In genomic region chr19:37265333-37266103, GRCm38 (mm10) we compare ENCODE assay signal across 9 mouse cellular contexts. TPM values are rescaled to one million over a fixed set of nuclear protein-coding genes. Genes with fewer than 3 reads are reported as not detected.
DNase-seq lines count a peak whose midpoint lies in the region; ATAC-seq and TF ChIP-seq lines count a peak whose summit lies in the region.
"Had no signal": no experiment of that assay in that cellular context is flagged by ENCODE, and none has a peak within 500 bp of the region (broad histone marks: within the 10 kb centered on the region; RNA-seq: fewer than 3 reads in every experiment).

No protein-coding gene starts in this region.

- TF ChIP-seq POLR2A in bone marrow, adult 2 months (IDR thresholded peaks at IDR 0.05; ENCODE audit: borderline replicate concordance, control insufficient read depth, low read depth, low read length), result no peak

- no peak for TF ChIP-seq EP300 in liver, embryonic 14.5 days (IDR thresholded peaks at IDR 0.05; ENCODE audit: low read depth)
- no peak for TF ChIP-seq EP300 in stomach, postnatal 0 days (optimal IDR thresholded peaks at IDR 0.05)

- WGBS in bone marrow, adult 2 months, result 27% methylated on average over 10 of the region's 10 CpGs
- WGBS in heart, embryonic 15.5 days, result 33% methylated on average over 10 of the region's 10 CpGs
- 26% methylated on average over 10 of the region's 10 CpGs for WGBS in liver, embryonic 14.5 days (ENCODE audit: insufficient replicate concordance)
- WGBS in neural tube, embryonic 12.5 days, result 38% methylated on average over 10 of the region's 10 CpGs
- 29% methylated on average over 10 of the region's 10 CpGs for WGBS in stomach, postnatal 0 days

- no peaks in the 10 kb centered on the region for H3K9me3 ChIP-seq in heart, embryonic 15.5 days (replicated peaks)
- no peaks in the 10 kb centered on the region for H3K9me3 ChIP-seq in liver, embryonic 14.5 days (ENCODE audit: control insufficient read depth, low read length)
- no peaks in the 10 kb centered on the region for H3K9me3 ChIP-seq in neural tube, embryonic 12.5 days
- H3K9me3 ChIP-seq in stomach, postnatal 0 days (ENCODE audit: control insufficient read depth, low read length), result no peaks in the 10 kb centered on the region
- H3K9me3 ChIP-seq: embryonic facial prominence, embryonic 12.5 days had no signal

- H3K36me3 ChIP-seq in C2C12 (ENCODE audit: control insufficient read depth, insufficient read depth), result peaks cover 18% of the 10 kb centered on the region
- H3K36me3 ChIP-seq in heart, embryonic 15.5 days, result peaks cover 15% of the 10 kb centered on the region
- no peaks in the 10 kb centered on the region; the same call in 1 of the 2 replicates for H3K36me3 ChIP-seq in liver, embryonic 14.5 days (replicated peaks; ENCODE audit: control insufficient read depth, insufficient read depth, low read depth)
- peaks cover 9% of the 10 kb centered on the region; the same call in 1 of the 2 replicates for H3K36me3 ChIP-seq in neural tube, embryonic 12.5 days
- H3K36me3 ChIP-seq in stomach, postnatal 0 days (ENCODE audit: control insufficient read depth, insufficient read depth, low read length), result no peaks in the 10 kb centered on the region

- no peak overlapping the region for H3K4me2 ChIP-seq in heart, embryonic 15.5 days
- no peak overlapping the region for H3K4me2 ChIP-seq in liver, embryonic 14.5 days (ENCODE audit: low read depth)
- H3K4me2 ChIP-seq in neural tube, embryonic 12.5 days (replicated peaks), result no peak overlapping the region
- no peak overlapping the region for H3K4me2 ChIP-seq in stomach, postnatal 0 days (replicated peaks; ENCODE audit: low read depth)
- H3K4me2 ChIP-seq: embryonic facial prominence, embryonic 12.5 days had no signal

- no peak overlapping the region for H3K4me3 ChIP-seq in C2C12 (ENCODE audit: insufficient read depth, poor library complexity, severe bottlenecking)
- H3K4me3 ChIP-seq in bone marrow, adult 2 months (replicated peaks; ENCODE audit: control insufficient read depth, low read depth, low read length), result no peak overlapping the region
- H3K4me3 ChIP-seq in heart, embryonic 15.5 days, result no peak overlapping the region
- no peak overlapping the region for H3K4me3 ChIP-seq in liver, embryonic 14.5 days (ENCODE audit: insufficient read depth in 1 of 2, low read depth in 2 of 2, low read length in 2 of 2)
- H3K4me3 ChIP-seq in neural tube, embryonic 12.5 days, result no peak overlapping the region
- H3K4me3 ChIP-seq in stomach, postnatal 0 days (ENCODE audit: low read depth, low read length), result no peak overlapping the region
- H3K4me3 ChIP-seq: embryonic facial prominence, embryonic 12.5 days had no signal

- no peak overlapping the region for H3K27ac ChIP-seq in bone marrow, adult 2 months (ENCODE audit: control insufficient read depth, insufficient read depth, low read depth, low read length, poor library complexity)
- no peak overlapping the region for H3K27ac ChIP-seq in heart, embryonic 15.5 days
- H3K27ac ChIP-seq in liver, embryonic 14.5 days, result no peak overlapping the region
- H3K27ac ChIP-seq in neural tube, embryonic 12.5 days, result no peak overlapping the region
- no peak overlapping the region for H3K27ac ChIP-seq in stomach, postnatal 0 days (replicated peaks)
- H3K27ac ChIP-seq: embryonic facial prominence, embryonic 12.5 days had no signal

- H3K4me1 ChIP-seq in bone marrow, adult 2 months (ENCODE audit: control insufficient read depth, insufficient read depth, low read length), result no peaks in the 10 kb centered on the region
- peaks cover 16% of the 10 kb centered on the region for H3K4me1 ChIP-seq in heart, embryonic 15.5 days (replicated peaks)
- H3K4me1 ChIP-seq in liver, embryonic 14.5 days (replicated peaks; ENCODE audit: control insufficient read depth in 2 of 2, insufficient read depth in 2 of 2, low read length in 1 of 2), result peaks cover 5 to 7% of the 10 kb centered on the region in 2 experiments
- H3K4me1 ChIP-seq in neural tube, embryonic 12.5 days, result peaks cover 11% of the 10 kb centered on the region; the same call in 1 of the 2 replicates
- no peaks in the 10 kb centered on the region for H3K4me1 ChIP-seq in stomach, postnatal 0 days (replicated peaks; ENCODE audit: control insufficient read depth, insufficient read depth)
- H3K4me1 ChIP-seq: embryonic facial prominence, embryonic 12.5 days had no signal

- no peak overlapping the region for H3ac ChIP-seq in C2C12 (ENCODE audit: control insufficient read depth, insufficient read length, low read depth)

- DNase-seq in kidney, postnatal 25 days, result peak; percentile 88 to 93
- peak; percentile 60 to 78 (median 60) for DNase-seq in liver, embryonic 14.5 days (ENCODE audit: low read depth in 3 of 3, low spot score in 3 of 3)
- peak; percentile 88 for DNase-seq in stomach, postnatal 0 days (ENCODE audit: low spot score)

- no peaks in the 10 kb centered on the region for H3K79me3 ChIP-seq in C2C12 (ENCODE audit: low read depth)

- no peaks in the 10 kb centered on the region for H3K79me2 ChIP-seq in C2C12 (ENCODE audit: control insufficient read depth, insufficient read depth)

- peak; percentile 84 for TF ChIP-seq CTCF in C2C12 (IDR thresholded peaks at IDR 0.05; ENCODE audit: control insufficient read depth, insufficient read depth, insufficient read length)
- peak; percentile 94 for TF ChIP-seq CTCF in bone marrow, adult 2 months (IDR thresholded peaks at IDR 0.05; ENCODE audit: control insufficient read depth, insufficient read depth, low read length)
- peak; percentile 99 for TF ChIP-seq CTCF in liver, embryonic 14.5 days (IDR thresholded peaks at IDR 0.05; ENCODE audit: low read depth)
- peak; percentile 99 for TF ChIP-seq CTCF in stomach, postnatal 0 days (IDR thresholded peaks at IDR 0.05; ENCODE audit: low read depth)

- no peak overlapping the region for H3K9ac ChIP-seq in heart, embryonic 15.5 days
- no peak overlapping the region for H3K9ac ChIP-seq in liver, embryonic 14.5 days (replicated peaks)
- H3K9ac ChIP-seq in neural tube, embryonic 12.5 days, result no peak overlapping the region
- no peak overlapping the region for H3K9ac ChIP-seq in stomach, postnatal 0 days (ENCODE audit: low read length)
- H3K9ac ChIP-seq: embryonic facial prominence, embryonic 12.5 days had no signal

- no peaks in the 10 kb centered on the region for H3K27me3 ChIP-seq in C2C12 (ENCODE audit: control insufficient read depth, insufficient read depth, insufficient read length)
- no peaks in the 10 kb centered on the region for H3K27me3 ChIP-seq in heart, embryonic 15.5 days
- H3K27me3 ChIP-seq in liver, embryonic 14.5 days (ENCODE audit: control insufficient read depth, insufficient read depth, low read length), result no peaks in the 10 kb centered on the region
- H3K27me3 ChIP-seq in neural tube, embryonic 12.5 days (replicated peaks), result no peaks in the 10 kb centered on the region
- no peaks in the 10 kb centered on the region for H3K27me3 ChIP-seq in stomach, postnatal 0 days (ENCODE audit: control insufficient read depth, insufficient read depth, low read length)
- H3K27me3 ChIP-seq: embryonic facial prominence, embryonic 12.5 days had no signal

- ATAC-seq in erythroblast, adult 5-6 weeks (replicated peaks; ENCODE audit: low FRiP score, poor library complexity, severe bottlenecking), result peak; percentile 96
- ATAC-seq in heart, embryonic 15.5 days (replicated peaks; ENCODE audit: insufficient number of reproducible peaks, insufficient read depth, low FRiP score, low read depth), result 0 out of 2 replicates have a peak, but pooled peaks have one; percentile 31
- peak; percentile 75 for ATAC-seq in liver, embryonic 14.5 days (ENCODE audit: insufficient read depth)
- peak; percentile 84 for ATAC-seq in neural tube, embryonic 12.5 days (ENCODE audit: low FRiP score, low read depth)
- peak; percentile 73 for ATAC-seq in stomach, postnatal 0 days (ENCODE audit: low FRiP score, low TSS enrichment)

TF ChIP-seq in C2C12, 6 proteins besides CTCF, POLR2A, EP300 and RAD21:
- no peak for TF ChIP-seq MAX (IDR thresholded peaks at IDR 0.05)
- no peak for TF ChIP-seq MYOD1 (IDR thresholded peaks at IDR 0.05; ENCODE audit: control insufficient read depth, insufficient read length, low read depth)
- no peak for TF ChIP-seq CEBPB (IDR thresholded peaks at IDR 0.05; ENCODE audit: low read depth)
- TF ChIP-seq MYOG (IDR thresholded peaks at IDR 0.05; ENCODE audit: control insufficient read depth, extremely low read depth, insufficient read length), result no peak
- no peak for TF ChIP-seq FOSL1 (IDR thresholded peaks at IDR 0.05; ENCODE audit: insufficient read depth, low read length, poor library complexity, severe bottlenecking)
- TF ChIP-seq USF1 (IDR thresholded peaks at IDR 0.05; ENCODE audit: low read depth), result no peak

RNA-seq across cellular contexts. Expression of gene Cpeb3, which starts 57.1 kb away (rescaled TPM):
- polyA plus RNA-seq in C2C12 (2012; fragmentation: generic; extraction: Trizol), result 0.57 TPM
- 6.1 and 9.1 TPM in 2 replicates for polyA plus RNA-seq in bone marrow, adult 2 months (2011; ENCODE audit: insufficient read depth, insufficient read length, low replicate concordance, missing spikeins)
- 76.5 and 113 TPM in 2 replicates for total RNA-seq in erythroblast, adult 5-6 weeks (2015; ENCODE audit: low replicate concordance)
- total RNA-seq in erythroblast, adult 5-6 weeks (2017; ENCODE audit: low replicate concordance), result 90.5 and 97.3 TPM in 2 replicates
- 7.6 and 9.9 TPM in 2 replicates for polyA plus RNA-seq in heart, embryonic 15.5 days (2015; fragmentation: Nextera tagmentation; extraction: Ambion mirVana)
- polyA plus RNA-seq in liver, embryonic 14.5 days (2012; rRNA removed), result 1.8 and 2.4 TPM in 2 replicates
- polyA plus RNA-seq in liver, embryonic 14.5 days (2014; fragmentation: Nextera tagmentation; extraction: Ambion mirVana), result 1.8 and 1.9 TPM in 2 replicates
- polyA plus RNA-seq in neural tube, embryonic 12.5 days (2016; fragmentation: Nextera tagmentation; extraction: Ambion mirVana), result 7.7 and 8.5 TPM in 2 replicates
- polyA plus RNA-seq in stomach, postnatal 0 days (2015; fragmentation: Nextera tagmentation; extraction: Ambion mirVana), result 1.2 and 1.3 TPM in 2 replicates

RNA-seq across cellular contexts. Expression of gene March5, which starts 58.2 kb away (rescaled TPM):
- 55.7 TPM for polyA plus RNA-seq in C2C12 (2012; fragmentation: generic; extraction: Trizol)
- 103 and 126 TPM in 2 replicates for polyA plus RNA-seq in bone marrow, adult 2 months (2011; ENCODE audit: insufficient read depth, insufficient read length, low replicate concordance, missing spikeins)
- 393 and 429 TPM in 2 replicates for total RNA-seq in erythroblast, adult 5-6 weeks (2015; ENCODE audit: low replicate concordance)
- total RNA-seq in erythroblast, adult 5-6 weeks (2017; ENCODE audit: low replicate concordance), result 510 and 553 TPM in 2 replicates
- polyA plus RNA-seq in heart, embryonic 15.5 days (2015; fragmentation: Nextera tagmentation; extraction: Ambion mirVana), result 78.3 and 81.8 TPM in 2 replicates
- polyA plus RNA-seq in liver, embryonic 14.5 days (2012; rRNA removed), result 40.9 and 69.6 TPM in 2 replicates
- polyA plus RNA-seq in liver, embryonic 14.5 days (2014; fragmentation: Nextera tagmentation; extraction: Ambion mirVana), result 145 and 153 TPM in 2 replicates
- polyA plus RNA-seq in neural tube, embryonic 12.5 days (2016; fragmentation: Nextera tagmentation; extraction: Ambion mirVana), result 151 and 160 TPM in 2 replicates
- polyA plus RNA-seq in stomach, postnatal 0 days (2015; fragmentation: Nextera tagmentation; extraction: Ambion mirVana), result 49.9 and 50.0 TPM in 2 replicates

Comparison
In these comparisons a context has a peak if more than half of its experiments do, and no peak if none do; other contexts are left out.
1. ATAC-seq: peak in every context shown above with its lines; median percentile 96 in erythroblast, adult 5-6 weeks; 84 in neural tube, embryonic 12.5 days; 75 in liver, embryonic 14.5 days; 73 in stomach, postnatal 0 days; 31 in heart, embryonic 15.5 days.